Mouse (Mus musculus) liver, postnatal 0 days (tissue): ENCODE data around the gene Hhat.

Experiments
- CTCF ChIP-seq: sonication (generic); IDR thresholded peaks from 2 replicates; pipeline ENCODE4 v1.5.1; 2016; ENCODE audit warnings: antibody characterized with exemption, low read depth
- EP300 ChIP-seq: IDR thresholded peaks from 2 replicates; pipeline ENCODE4 v1.6.1; 2016; ENCODE audit warnings: antibody characterized with exemption, low read depth, mild to moderate bottlenecking

DNA sequence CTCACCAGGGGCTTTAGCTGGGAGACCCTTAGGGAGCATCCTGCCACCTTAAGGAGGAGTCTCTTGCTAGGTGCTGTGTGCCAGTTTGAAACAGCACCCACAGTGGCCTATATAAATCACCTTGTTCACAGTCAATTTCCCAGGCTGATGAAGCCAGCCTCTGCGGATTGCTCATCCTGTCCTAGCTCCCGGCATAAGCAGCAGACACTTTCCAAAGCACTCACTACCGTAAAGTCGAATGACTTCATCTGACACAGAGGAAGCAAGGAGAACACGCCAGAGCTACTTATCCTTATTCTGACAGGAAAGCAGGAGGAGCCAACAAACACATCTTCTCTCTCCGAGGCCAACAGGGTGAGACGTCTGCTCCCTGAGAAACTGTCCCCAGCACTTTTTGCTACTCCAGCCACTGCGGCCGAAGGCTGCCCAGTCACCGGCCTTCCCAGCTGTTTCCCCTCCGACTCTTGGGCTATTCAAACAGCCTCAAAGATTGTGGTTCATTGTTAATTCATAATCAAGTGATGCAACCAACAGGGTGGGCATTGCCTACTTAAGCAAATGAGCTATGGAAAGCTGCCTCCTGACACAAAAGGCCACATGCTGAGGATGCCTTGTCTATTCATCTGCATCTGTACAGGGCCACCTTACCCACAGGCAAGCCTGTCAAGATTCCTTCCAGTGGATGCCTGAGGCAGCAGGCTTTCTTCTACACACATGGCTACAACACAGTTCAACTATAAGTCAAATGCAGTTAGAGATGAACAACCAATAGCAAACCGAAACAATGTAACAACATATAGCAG lies 248.4 kb downstream of the Hhat start:
- TF ChIP-seq CTCF (no peak), EP300 (no peak)
